Mouse (Mus musculus): ENCODE measurements around the gene Sh2d6.
"Not testable (repeated sequence)": the region's sequence is repeated elsewhere in the genome, so short reads cannot be mapped to it uniquely, and the experiment has no call there.

Gene Sh2d6

GRCm38 (mm10) chr6:72535165-72535564 lies 13.7 kb upstream of the Sh2d6 start:
- peak; percentile 77 to 85 for DNase-seq (ENCODE audit: low spot score in 2 of 2)

DNA sequence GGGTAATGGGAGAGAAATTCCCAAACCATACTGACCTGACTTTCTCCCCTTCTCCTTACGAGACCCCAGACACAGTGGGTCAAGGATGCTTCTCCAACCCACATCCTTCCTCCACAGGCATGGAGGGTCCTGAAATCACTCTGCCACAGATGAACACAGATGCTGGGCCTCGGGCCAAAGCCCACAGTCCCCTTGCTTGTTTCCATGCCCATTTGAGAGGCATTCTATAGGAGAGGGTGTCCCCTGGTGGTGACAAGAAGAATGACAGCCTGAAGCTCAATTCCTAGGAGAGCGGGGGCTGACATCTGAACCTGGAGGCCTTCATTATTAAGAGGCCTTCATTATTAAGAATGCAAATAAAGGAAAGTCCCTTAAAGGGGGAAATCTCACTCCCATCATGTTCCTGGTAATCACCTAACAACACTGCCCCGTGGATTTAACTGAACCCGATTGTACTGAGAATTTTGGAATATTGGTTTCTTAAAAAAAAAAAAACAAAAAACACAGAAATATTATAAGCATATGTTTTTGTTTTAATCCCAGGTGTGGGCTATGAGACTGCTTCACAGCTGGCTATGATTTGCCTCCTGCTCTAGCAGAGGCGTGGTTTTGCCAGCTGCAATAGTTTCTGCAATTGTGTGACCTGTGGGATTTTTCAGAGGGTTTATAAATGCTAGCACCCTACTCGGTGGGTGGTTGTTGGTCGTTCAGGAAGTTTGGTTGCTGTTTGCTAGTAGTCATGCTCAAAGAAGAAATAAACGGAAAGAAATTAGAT lies 12.7 kb upstream of the Sh2d6 start:
- peak; percentile 41 to 53 for DNase-seq (ENCODE audit: low spot score in 2 of 2)

- DNase-seq (ENCODE audit: low spot score in 2 of 2): not testable (repeated sequence)
Observed at GRCm38 (mm10) chr6:72533555-72533954, 12.0 kb upstream of the Sh2d6 start.

DNA sequence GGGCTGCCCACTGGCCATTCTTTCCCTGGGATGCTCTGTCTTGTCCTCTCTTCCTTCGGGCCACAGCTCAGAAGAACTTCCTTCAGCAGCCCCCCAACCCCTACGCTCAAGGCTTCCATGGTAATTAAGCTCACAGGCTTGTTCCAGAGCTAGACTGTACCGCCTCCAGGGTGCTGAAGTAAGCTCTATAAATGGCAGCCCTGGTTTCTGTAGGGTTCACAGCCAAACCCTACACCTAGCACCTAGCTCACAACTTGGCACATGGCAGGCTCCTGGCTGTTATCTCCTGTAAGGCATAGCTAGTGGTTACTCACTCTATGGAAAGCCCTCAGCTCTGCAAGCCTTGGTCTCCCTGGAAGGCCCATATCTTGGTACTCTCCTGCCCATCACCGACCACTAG lies 11.1 kb upstream of the Sh2d6 start:
- DNase-seq (ENCODE audit: low spot score in 2 of 2): no peak

- no peak for DNase-seq (ENCODE audit: low spot score in 2 of 2)
Observed at GRCm38 (mm10) chr6:72528410-72529151, 7.1 kb upstream of the Sh2d6 start.

DNA sequence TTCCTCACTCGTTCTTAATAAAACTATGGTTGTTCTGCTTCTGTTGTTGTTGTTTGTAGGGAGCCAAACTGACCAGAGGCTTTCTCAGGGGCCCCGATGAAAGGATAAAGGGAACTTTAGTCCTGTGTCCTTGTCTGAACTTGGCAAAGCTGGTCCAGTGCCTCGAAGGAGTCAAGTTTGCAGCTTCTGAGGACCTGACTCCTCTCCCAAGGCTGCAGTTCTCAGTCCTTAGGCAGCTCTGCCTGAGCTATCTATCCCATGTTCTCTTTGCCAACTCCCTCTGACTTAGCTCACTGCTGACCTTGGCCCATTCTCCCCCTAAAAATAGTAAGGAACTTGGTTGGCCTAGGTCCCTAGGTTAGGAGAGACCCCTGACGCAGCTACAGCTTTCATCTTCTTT lies 5.6 kb upstream of the Sh2d6 start:
- no peak for DNase-seq (ENCODE audit: low spot score in 2 of 2)

GRCm38 (mm10) chr6:72524160-72524559 lies 2.7 kb upstream of the Sh2d6 start:
- DNase-seq (ENCODE audit: low spot score in 2 of 2): no peak

GRCm38 (mm10) chr6:72523222-72523621 lies 1.7 kb upstream of the Sh2d6 start:
- DNase-seq (ENCODE audit: low spot score in 2 of 2): no peak

GRCm38 (mm10) chr6:72522288-72522687 lies 781 bp upstream of the Sh2d6 start:
- DNase-seq (ENCODE audit: low spot score in 2 of 2): no peak

GRCm38 (mm10) chr6:72520904-72521303 lies 603 bp downstream of the Sh2d6 start:
- DNase-seq (ENCODE audit: low spot score in 2 of 2): no peak

DNA sequence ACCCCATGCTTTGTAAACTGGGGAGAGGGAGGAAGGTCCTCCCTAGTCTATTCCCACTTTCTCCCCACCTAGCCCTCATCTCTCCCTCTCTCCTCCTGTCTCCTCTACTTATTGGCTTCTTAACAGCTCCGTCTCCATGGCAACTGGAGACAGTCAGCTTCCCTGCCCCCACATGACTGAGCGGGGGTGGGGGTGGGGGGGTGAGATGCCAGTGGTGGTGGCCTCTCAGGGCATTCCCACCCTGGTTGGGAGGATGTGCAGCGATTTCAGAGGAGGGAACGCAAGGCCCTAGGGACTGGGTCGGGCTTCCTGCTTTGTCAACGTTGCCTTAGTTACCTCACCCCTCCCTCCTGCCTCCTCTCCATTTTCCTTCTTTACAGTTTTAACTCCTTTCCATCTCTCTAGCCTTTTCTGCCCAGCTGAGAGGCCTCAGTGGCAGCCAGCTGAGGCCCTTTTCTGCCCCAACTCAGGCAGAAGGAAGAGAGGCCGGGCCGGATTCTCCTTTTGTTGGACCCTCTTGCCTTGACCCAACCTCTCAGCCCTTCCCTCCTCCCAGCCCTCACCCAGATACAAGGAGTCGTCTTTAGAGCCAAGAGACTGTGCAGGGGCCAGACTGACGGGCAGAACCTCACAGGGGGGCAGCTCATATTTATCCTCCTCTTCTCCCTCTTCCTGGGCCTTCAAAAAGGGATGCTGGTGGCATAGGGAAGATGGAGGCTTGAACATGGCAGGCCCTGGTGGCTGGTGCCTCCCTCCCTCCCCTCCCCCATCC lies 1.4 kb downstream of the Sh2d6 start:
- DNase-seq (ENCODE audit: low spot score in 2 of 2): peak in 1 of 2 experiments; percentile 22

- DNase-seq (ENCODE audit: low spot score in 2 of 2): no peak
Observed at GRCm38 (mm10) chr6:72519303-72519702, 2.2 kb downstream of the Sh2d6 start.

GRCm38 (mm10) chr6:72518842-72519241 lies 2.7 kb downstream of the Sh2d6 start:
- no peak for DNase-seq (ENCODE audit: low spot score in 2 of 2)

- DNase-seq (ENCODE audit: low spot score in 2 of 2): no peak
Observed at GRCm38 (mm10) chr6:72515644-72516043, 5.9 kb downstream of the Sh2d6 start.

GRCm38 (mm10) chr6:72513071-72513440 lies 8.5 kb downstream of the Sh2d6 start:
- no peak for DNase-seq (ENCODE audit: low spot score in 2 of 2)

DNA sequence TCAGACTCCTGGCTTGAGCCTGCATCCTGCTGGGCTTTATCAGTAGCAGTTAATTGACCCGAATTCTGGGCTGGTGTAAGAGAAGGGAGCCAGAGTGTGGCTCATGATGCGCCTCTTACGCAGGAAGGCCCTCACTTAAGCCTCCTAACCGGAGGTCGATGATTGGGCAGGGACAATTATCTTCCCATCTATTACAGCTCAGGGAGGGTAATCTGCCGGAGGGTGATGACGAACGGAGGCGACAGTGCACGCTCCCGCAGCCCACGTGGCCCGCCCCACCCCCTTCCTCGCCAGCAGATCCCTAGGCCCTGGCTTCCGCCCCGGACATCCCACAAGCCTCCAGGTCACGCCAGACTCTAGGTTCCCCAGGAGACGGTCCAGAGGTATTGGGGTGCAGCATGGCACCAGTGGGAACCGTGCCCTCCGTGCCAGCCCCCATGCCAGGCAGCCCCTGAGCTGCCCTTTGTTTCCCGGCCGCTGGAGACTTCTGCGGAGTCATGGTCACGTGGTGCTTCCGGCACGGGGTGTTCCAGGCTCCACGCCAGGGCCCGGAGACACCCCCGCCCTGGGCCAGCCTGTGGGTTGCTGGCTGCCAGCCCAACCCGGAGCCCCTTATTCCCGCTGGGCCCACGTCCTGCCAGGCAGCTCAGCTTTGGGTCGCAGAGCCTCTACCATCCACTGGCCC lies 9.0 kb downstream of the Sh2d6 start:
- DNase-seq (ENCODE audit: low spot score in 2 of 2): peak; percentile 64 to 66

- DNase-seq (ENCODE audit: low spot score in 2 of 2): no peak
Observed at GRCm38 (mm10) chr6:72510686-72511421, 10.7 kb downstream of the Sh2d6 start.

GRCm38 (mm10) chr6:72509872-72510435 lies 11.6 kb downstream of the Sh2d6 start:
- no peak for DNase-seq (ENCODE audit: low spot score in 2 of 2)

DNA sequence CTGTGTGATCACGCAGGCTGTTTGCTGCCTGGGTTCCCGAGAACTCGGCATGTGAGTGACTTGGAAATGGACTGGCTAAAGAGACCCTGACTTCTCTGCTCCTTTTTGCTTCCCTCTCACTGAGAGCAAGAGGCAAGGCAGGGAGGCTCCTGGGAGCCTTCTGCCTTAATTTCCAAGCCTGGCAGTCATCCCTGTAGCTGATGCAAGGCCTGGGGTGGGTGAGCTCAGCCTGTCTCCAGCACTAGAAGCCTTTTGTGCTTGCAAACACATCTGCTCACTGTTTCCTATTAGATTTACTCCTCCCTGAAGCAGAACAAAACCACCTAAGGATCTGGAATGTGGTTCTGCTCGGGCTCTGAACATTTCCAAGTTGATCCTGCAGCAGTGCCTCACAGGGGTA lies 12.9 kb downstream of the Sh2d6 start:
- DNase-seq (ENCODE audit: low spot score in 2 of 2): no peak

DNA sequence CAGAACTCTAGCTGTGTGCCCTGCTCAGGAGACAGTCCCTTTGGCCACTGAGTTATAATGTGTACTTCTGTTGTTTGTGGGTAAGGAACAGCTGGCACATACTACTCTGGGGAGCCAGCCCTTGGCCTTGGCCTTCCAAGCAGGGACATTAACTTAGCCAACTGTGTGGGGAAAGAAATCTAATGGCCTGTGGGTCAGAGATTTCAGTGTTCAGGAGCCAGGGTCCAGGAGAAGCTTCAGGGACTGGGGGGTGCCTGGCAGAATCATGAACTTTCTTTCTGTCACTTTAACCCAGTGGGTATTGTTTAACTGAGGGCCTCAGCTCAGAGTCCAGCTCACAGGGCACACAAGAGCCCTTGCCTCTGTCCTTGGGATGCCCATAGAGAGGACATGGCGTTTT lies 15.4 kb downstream of the Sh2d6 start:
- no peak for DNase-seq (ENCODE audit: low spot score in 2 of 2)

DNA sequence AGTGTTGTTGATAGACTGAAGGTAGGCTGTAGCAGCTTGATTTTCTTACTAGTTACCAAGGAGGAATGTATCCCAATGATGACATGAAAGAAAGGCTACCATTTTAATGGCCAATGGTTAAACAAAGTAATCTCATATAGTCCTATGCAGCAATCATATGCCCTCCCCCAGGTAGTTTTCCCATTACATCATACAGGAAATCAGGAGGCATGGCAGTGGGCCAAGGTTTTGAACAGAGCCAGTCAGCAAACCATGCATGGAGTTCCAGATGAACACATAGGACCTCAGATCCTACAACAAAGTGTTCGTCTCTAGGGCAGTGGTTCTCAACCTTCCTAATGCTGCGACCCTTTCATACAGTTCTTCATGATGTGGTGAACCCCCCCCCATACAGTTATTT lies 17.6 kb downstream of the Sh2d6 start:
- DNase-seq (ENCODE audit: low spot score in 2 of 2): no peak
